Mouse (Mus musculus) embryonic facial prominence, embryonic 12.5 days (tissue): ENCODE results near the gene Iscu. TPM values are rescaled to one million over a fixed set of nuclear protein-coding genes. Genes with fewer than 3 reads are reported as not detected.
"Not testable (repeated sequence)": the region's sequence is repeated elsewhere in the genome, so short reads cannot be mapped to it uniquely, and the experiment has no call there.

Experiments
- ATAC-seq: fragments of 200-750 bp; cut with Nextera tagmentation; 2 replicates; pipeline ENCODE4 v1.8.0; 2017; ENCODE audit not compliant: insufficient number of reproducible peaks, insufficient read depth, low FRiP score, low TSS enrichment
- H3K27ac ChIP-seq: fragments of 300-500 bp; sonication (generic); 2 replicates; pipeline ENCODE4 v1.5.1; 2016; ENCODE audit warnings: mild to moderate bottlenecking
- H3K27me3 ChIP-seq: fragments of 300-500 bp; sonication (generic); 2 replicates; pipeline ENCODE4 v1.6.1; 2016; ENCODE audit warnings: mild to moderate bottlenecking, moderate library complexity
- H3K36me3 ChIP-seq: fragments of 300-500 bp; sonication (generic); 2 replicates; pipeline ENCODE4 v1.6.1; 2016; ENCODE audit warnings: mild to moderate bottlenecking
- H3K4me1 ChIP-seq: fragments of 300-500 bp; sonication (generic); 2 replicates; pipeline ENCODE4 v1.6.1; 2016
- H3K4me2 ChIP-seq: fragments of 300-500 bp; sonication (generic); replicated peaks from 2 replicates; pipeline ENCODE4 v1.6.1; 2016; ENCODE audit warnings: mild to moderate bottlenecking, moderate library complexity
- H3K4me3 ChIP-seq: fragments of 300-500 bp; sonication (generic); 2 replicates; pipeline ENCODE4 v1.5.1; 2016; ENCODE audit warnings: mild to moderate bottlenecking
- H3K9ac ChIP-seq: fragments of 300-500 bp; sonication (generic); 2 replicates; pipeline ENCODE4 v1.6.1; 2016; ENCODE audit warnings: mild to moderate bottlenecking, moderate library complexity
- H3K9me3 ChIP-seq: fragments of 300-500 bp; sonication (generic); 2 replicates; pipeline ENCODE4 v1.6.1; 2016; ENCODE audit warnings: mild to moderate bottlenecking, moderate library complexity
- WGBS: fragments of 180-500 bp; shearing (Covaris S2); methylation state at CpG from one replicate; pipeline ENCODE4 v1.1.7; 2016; 5-methylcytosine and 5-hydroxymethylcytosine counted together
- polyA plus RNA-seq: library from polyadenylated mRNA; unstranded; fragments of >200 nt; fragmentation: Nextera tagmentation; extraction: Ambion mirVana; gene quantifications from 2 replicates; pipeline ENCODE4 v1.2.1, GENCODE M21; 2016

Gene Iscu
- polyA plus RNA-seq, 1 experiment from 2014 or later = 111 TPM

- Histone ChIP-seq H3K9me3 (no peaks in the 10 kb centered on the region), H3K27ac (no peak overlapping the region), H3K9ac (no peak overlapping the region), H3K4me3 (no peak overlapping the region), H3K27me3 (no peaks in the 10 kb centered on the region), H3K4me1 (peaks cover 13% of the 10 kb centered on the region), H3K36me3 (no peaks in the 10 kb centered on the region), H3K4me2 (no peak overlapping the region)
- no peak for ATAC-seq
- 94% methylated on average over 4 of the region's 4 CpGs for WGBS
Measured at GRCm38 (mm10) chr5:113810111-113810510, 37.6 kb downstream of the Iscu start.

DNA sequence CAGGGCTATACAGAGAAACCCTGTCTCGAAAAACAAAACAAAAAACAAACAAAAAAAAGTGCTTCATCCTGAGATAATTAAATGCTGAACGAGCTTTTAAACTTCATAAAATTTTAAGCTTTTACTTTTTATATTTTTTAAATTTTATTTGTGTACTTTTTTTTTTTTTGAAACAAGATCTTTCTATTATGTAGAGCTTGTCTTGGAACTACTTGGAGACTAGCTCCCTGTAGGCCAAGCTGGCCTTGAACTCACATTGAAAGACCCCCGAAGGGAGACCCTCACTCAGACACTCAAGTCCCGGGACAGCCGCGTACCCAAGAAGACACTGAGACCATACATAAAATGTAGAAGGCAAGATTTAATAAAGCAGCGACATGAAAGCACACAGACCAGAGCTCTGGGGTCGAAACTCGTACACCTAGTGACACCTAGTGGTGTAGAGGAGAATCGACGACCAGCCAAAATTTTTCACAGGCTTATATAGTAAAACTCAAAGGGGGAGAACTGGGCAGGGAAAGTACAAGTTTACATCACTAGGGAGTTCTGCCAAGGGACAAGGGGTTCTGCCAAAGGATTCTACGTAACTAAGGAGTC lies 39.4 kb downstream of the Iscu start:
- not testable (repeated sequence) for H3K36me3 ChIP-seq, H3K4me3 ChIP-seq, H3K27ac ChIP-seq, H3K9me3 ChIP-seq, H3K4me2 ChIP-seq, ATAC-seq, H3K9ac ChIP-seq, H3K27me3 ChIP-seq
- H3K4me1 ChIP-seq = peaks cover 14% of the 10 kb centered on the region
- WGBS = 21% methylated on average over 11 of the region's 12 CpGs

DNA sequence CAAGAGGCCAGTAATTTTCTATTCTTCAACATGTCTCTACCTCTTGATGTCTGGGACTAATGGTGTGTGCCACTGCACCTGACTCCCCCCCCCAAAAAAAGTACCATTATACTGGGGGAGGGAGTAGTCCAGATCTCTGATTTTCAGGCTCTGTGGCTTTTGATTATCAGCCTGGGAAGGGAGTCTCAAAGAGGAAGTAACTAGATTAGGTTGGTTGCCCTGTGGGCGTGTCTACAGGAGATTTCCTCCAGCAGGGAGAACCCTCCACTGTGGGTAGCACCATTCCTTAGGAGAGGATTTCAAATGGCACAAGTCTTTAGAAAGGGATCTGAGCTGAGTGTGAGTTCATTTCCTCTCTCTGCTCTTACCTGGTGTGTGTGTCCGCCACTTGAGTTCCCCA lies 40.1 kb downstream of the Iscu start:
- no peak for ATAC-seq
- Histone ChIP-seq H3K9me3 (no peaks in the 10 kb centered on the region), H3K4me3 (no peak overlapping the region), H3K4me2 (no peak overlapping the region), H3K4me1 (peaks cover 12% of the 10 kb centered on the region), H3K27ac (no peak overlapping the region), H3K9ac (no peak overlapping the region), H3K36me3 (no peaks in the 10 kb centered on the region), H3K27me3 (no peaks in the 10 kb centered on the region)
- WGBS = 91% methylated on average over 2 of the region's 2 CpGs

DNA sequence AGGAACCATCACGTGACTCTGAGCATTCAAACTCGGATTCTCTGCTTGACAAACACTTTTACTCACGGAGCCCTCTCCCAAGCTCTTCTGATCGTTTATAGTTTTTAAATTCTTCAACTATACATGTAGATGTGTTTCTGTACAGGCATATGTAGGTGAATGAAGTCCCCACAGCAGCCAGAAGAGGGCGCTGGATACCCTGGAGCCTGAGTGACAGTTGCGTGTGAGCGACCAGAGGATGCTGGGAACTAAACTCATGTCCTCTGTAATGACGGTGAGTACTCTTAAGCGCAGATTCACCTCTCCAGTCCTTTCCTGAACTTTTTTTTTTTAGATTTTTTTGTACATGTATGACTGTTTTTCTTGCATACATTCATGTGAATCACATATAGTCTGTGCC lies 41.1 kb downstream of the Iscu start:
- Histone ChIP-seq H3K4me2 (no peak overlapping the region), H3K36me3 (no peaks in the 10 kb centered on the region), H3K9me3 (no peaks in the 10 kb centered on the region), H3K9ac (no peak overlapping the region), H3K4me1 (peaks cover 3% of the 10 kb centered on the region; the same call in 1 of the 2 replicates), H3K27ac (no peak overlapping the region), H3K27me3 (no peaks in the 10 kb centered on the region), H3K4me3 (no peak overlapping the region)
- ATAC-seq = no peak
- WGBS = 20% methylated on average over 9 of the region's 9 CpGs

GRCm38 (mm10) chr5:113814111-113815040 lies 41.8 kb downstream of the Iscu start:
- H3K9me3 ChIP-seq = no peaks in the 10 kb centered on the region
- peaks cover 3% of the 10 kb centered on the region; the same call in 1 of the 2 replicates for H3K4me1 ChIP-seq
- H3K4me3 ChIP-seq = no peak overlapping the region
- H3K27me3 ChIP-seq = no peaks in the 10 kb centered on the region
- whole genome bisulfite sequencing = 36% methylated on average over 27 of the region's 27 CpGs
- no peak overlapping the region for H3K27ac ChIP-seq
- H3K36me3 ChIP-seq = no peaks in the 10 kb centered on the region
- ATAC-seq = no peak
- no peak overlapping the region; the same call in 1 of the 2 replicates for H3K9ac ChIP-seq
- H3K4me2 ChIP-seq = no peak overlapping the region

GRCm38 (mm10) chr5:113815041-113815389 lies 42.5 kb downstream of the Iscu start:
- no peak for ATAC-seq
- peaks cover 3% of the 10 kb centered on the region; the same call in 1 of the 2 replicates for H3K4me1 ChIP-seq
- H3K4me2 ChIP-seq = no peak overlapping the region
- no peak overlapping the region for H3K27ac ChIP-seq
- no peaks in the 10 kb centered on the region for H3K9me3 ChIP-seq
- H3K36me3 ChIP-seq = no peaks in the 10 kb centered on the region
- 52% methylated on average over 11 of the region's 11 CpGs for WGBS
- no peaks in the 10 kb centered on the region for H3K27me3 ChIP-seq
- H3K9ac ChIP-seq = no peak overlapping the region; the same call in 1 of the 2 replicates
- H3K4me3 ChIP-seq = no peak overlapping the region

GRCm38 (mm10) chr5:113815638-113816152 lies 43.1 kb downstream of the Iscu start:
- Histone ChIP-seq H3K27me3 (no peaks in the 10 kb centered on the region), H3K9ac (no peak overlapping the region), H3K4me1 (peaks cover 3% of the 10 kb centered on the region; the same call in 1 of the 2 replicates), H3K27ac (no peak overlapping the region), H3K9me3 (no peaks in the 10 kb centered on the region), H3K4me2 (peak overlapping the region; percentile 22; the same call in 1 of the 2 replicates), H3K4me3 (no peak overlapping the region), H3K36me3 (no peaks in the 10 kb centered on the region)
- WGBS = 13% methylated on average over 15 of the region's 15 CpGs
- ATAC-seq = no peak

GRCm38 (mm10) chr5:113818572-113818971 lies 46.0 kb downstream of the Iscu start:
- no peak for ATAC-seq
- WGBS = 69% methylated on average over 14 of the region's 14 CpGs
- H3K27me3 ChIP-seq = no peaks in the 10 kb centered on the region
- H3K4me2 ChIP-seq = no peak overlapping the region
- no peaks in the 10 kb centered on the region for H3K36me3 ChIP-seq
- H3K9ac ChIP-seq = no peak overlapping the region
- peaks cover 3% of the 10 kb centered on the region; the same call in 1 of the 2 replicates for H3K4me1 ChIP-seq
- H3K27ac ChIP-seq = no peak overlapping the region
- H3K9me3 ChIP-seq = no peaks in the 10 kb centered on the region
- no peak overlapping the region for H3K4me3 ChIP-seq

DNA sequence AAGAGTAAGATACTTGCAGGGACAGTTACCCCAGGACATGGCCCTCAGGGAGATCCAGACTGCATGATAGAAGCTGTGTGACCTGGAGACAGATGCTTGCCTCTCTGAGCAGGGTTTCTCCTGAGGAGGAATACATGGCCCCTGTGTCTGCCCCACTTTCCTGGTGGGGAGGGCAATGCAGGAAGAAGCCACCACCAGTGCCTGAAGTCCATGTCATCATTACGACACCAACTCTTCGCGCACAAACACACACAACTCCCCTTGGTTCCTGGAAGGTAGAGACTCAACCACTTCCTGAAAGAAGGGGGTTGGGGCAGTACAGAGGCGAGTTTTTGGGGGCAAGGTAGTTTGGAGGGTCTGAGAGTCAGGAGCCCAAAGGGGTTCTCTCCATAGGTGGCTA lies 51.7 kb downstream of the Iscu start:
- ATAC-seq = no peak
- H3K27me3 ChIP-seq = no peaks in the 10 kb centered on the region
- no peak overlapping the region for H3K9ac ChIP-seq
- 86% methylated on average over 4 of the region's 4 CpGs for WGBS
- H3K9me3 ChIP-seq = no peaks in the 10 kb centered on the region
- H3K36me3 ChIP-seq = no peaks in the 10 kb centered on the region
- no peak overlapping the region for H3K4me3 ChIP-seq
- H3K4me2 ChIP-seq = no peak overlapping the region
- H3K4me1 ChIP-seq = no peaks in the 10 kb centered on the region
- no peak overlapping the region for H3K27ac ChIP-seq

DNA sequence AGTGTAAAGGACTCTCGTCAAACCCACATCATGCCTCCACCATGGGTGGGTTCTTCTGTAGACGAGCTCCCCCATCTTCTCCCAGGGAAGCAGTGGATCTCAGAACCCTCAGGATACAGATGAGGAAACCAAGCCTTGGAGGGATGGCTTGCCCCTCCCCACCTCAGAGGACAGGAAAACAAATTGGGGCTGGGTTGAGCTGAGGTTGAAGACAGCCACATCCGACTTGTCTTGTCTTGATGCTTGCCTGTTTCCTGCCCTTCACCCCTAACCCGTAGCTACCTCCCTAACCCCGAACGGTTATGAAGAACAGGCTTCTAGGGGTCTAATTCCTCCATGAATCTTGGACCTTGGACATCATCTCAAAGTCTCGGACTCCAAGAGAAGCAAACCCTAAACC lies 53.0 kb downstream of the Iscu start:
- H3K4me3 ChIP-seq = no peak overlapping the region
- no peaks in the 10 kb centered on the region for H3K9me3 ChIP-seq
- H3K4me1 ChIP-seq = 0 out of 2 replicates have a peak, but pooled peaks cover 2% of the 10 kb centered on the region
- no peaks in the 10 kb centered on the region for H3K36me3 ChIP-seq
- ATAC-seq = no peak
- 83% methylated on average over 7 of the region's 7 CpGs for WGBS
- no peaks in the 10 kb centered on the region for H3K27me3 ChIP-seq
- H3K9ac ChIP-seq = no peak overlapping the region
- no peak overlapping the region for H3K4me2 ChIP-seq
- H3K27ac ChIP-seq = no peak overlapping the region

GRCm38 (mm10) chr5:113826619-113827018 lies 54.1 kb downstream of the Iscu start:
- H3K36me3 ChIP-seq = no peaks in the 10 kb centered on the region
- H3K9me3 ChIP-seq = no peaks in the 10 kb centered on the region
- no peak for ATAC-seq
- no peak overlapping the region for H3K27ac ChIP-seq
- H3K9ac ChIP-seq = no peak overlapping the region
- H3K4me2 ChIP-seq = no peak overlapping the region
- H3K4me1 ChIP-seq = 0 out of 2 replicates have a peak, but pooled peaks cover 2% of the 10 kb centered on the region
- H3K4me3 ChIP-seq = no peak overlapping the region
- WGBS = 90% methylated on average over 4 of the region's 4 CpGs
- no peaks in the 10 kb centered on the region for H3K27me3 ChIP-seq
